Mouse (Mus musculus): ENCODE measurements around the gene Ldb3.

Gene Ldb3

GRCm38 (mm10) chr14:34511901-34512300, 76.6 kb downstream of the Ldb3 start:
- CTCF ChIA-PET = no interaction called here

GRCm38 (mm10) chr14:34508842-34509439, 79.5 kb downstream of the Ldb3 start:
- CTCF ChIA-PET = no interaction called here

GRCm38 (mm10) chr14:34508187-34508840, 80.2 kb downstream of the Ldb3 start:
- CTCF ChIA-PET = no interaction called here

GRCm38 (mm10) chr14:34505309-34505708, 83.2 kb downstream of the Ldb3 start:
- CTCF ChIA-PET = no interaction called here

GRCm38 (mm10) chr14:34504377-34504776, 84.1 kb downstream of the Ldb3 start:
- CTCF ChIA-PET = no interaction called here

- CTCF ChIA-PET = no interaction called here
These were observed 84.7 kb downstream of the Ldb3 start for GRCm38 (mm10) chr14:34503759-34504158.

GRCm38 (mm10) chr14:34503325-34503647, 85.2 kb downstream of the Ldb3 start, which contains the start of gene Bmpr1a:
TSS of gene Bmpr1a (minus strand) at chr14:34503341.
- CTCF ChIA-PET = no interaction called here

- CTCF ChIA-PET = no interaction called here
These were observed 85.8 kb downstream of the Ldb3 start for GRCm38 (mm10) chr14:34502475-34503324.

- CTCF ChIA-PET = interaction anchor here (0.7 kb wide), 1 partner anchor 74 kb away, joined by 3 read pairs; no protein-coding TSS in a partner anchor
These were observed 86.5 kb downstream of the Ldb3 start for GRCm38 (mm10) chr14:34501804-34502474.

GRCm38 (mm10) chr14:34501447-34501803, 87.1 kb downstream of the Ldb3 start:
- CTCF ChIA-PET = interaction anchor here (0.7 kb wide), 1 partner anchor 73 kb away, joined by 3 read pairs; no protein-coding TSS in a partner anchor

- CTCF ChIA-PET = no interaction called here
These were observed 88.2 kb downstream of the Ldb3 start for GRCm38 (mm10) chr14:34500309-34500708.

GRCm38 (mm10) chr14:34499664-34500063, 88.8 kb downstream of the Ldb3 start:
- CTCF ChIA-PET = no interaction called here

- CTCF ChIA-PET = no interaction called here
These were observed 91.1 kb downstream of the Ldb3 start for GRCm38 (mm10) chr14:34497346-34497745.

GRCm38 (mm10) chr14:34493682-34494081, 94.8 kb downstream of the Ldb3 start:
- CTCF ChIA-PET = no interaction called here

GRCm38 (mm10) chr14:34492688-34493087, 95.8 kb downstream of the Ldb3 start:
- CTCF ChIA-PET = no interaction called here

GRCm38 (mm10) chr14:34490965-34491364, 97.5 kb downstream of the Ldb3 start:
- CTCF ChIA-PET = interaction anchor here (0.6 kb wide), 1 partner anchor 150 kb away, joined by 12 read pairs; no protein-coding TSS in a partner anchor

- CTCF ChIA-PET = no interaction called here
These were observed 98.6 kb downstream of the Ldb3 start for GRCm38 (mm10) chr14:34489928-34490327.

- CTCF ChIA-PET = no interaction called here
These were observed 102.3 kb downstream of the Ldb3 start for GRCm38 (mm10) chr14:34486169-34486568.

GRCm38 (mm10) chr14:34483469-34484341, 104.8 kb downstream of the Ldb3 start:
- CTCF ChIA-PET = no interaction called here
